Mouse (Mus musculus): Measurements from ENCODE around the gene Wdfy1.

Wdfy1 gene

GRCm38 (mm10) chr1:79654948-79655347 lies 121.0 kb downstream of the Wdfy1 start:
- no peak for DNase-seq (ENCODE audit: low spot score)
